Mouse (Mus musculus): ENCODE measurements around the gene Stk40. TPM values are rescaled to one million over a fixed set of nuclear protein-coding genes. Genes with fewer than 3 reads are reported as not detected.
"Not testable (repeated sequence)": the region's sequence is repeated elsewhere in the genome, so short reads cannot be mapped to it uniquely, and the experiment has no call there.

Stk40 gene
- 10 to 100 TPM; 20.8 to 21.3 TPM for total RNA-seq (2021)
- long read RNA-seq, experiment 1, partial matches to known transcripts, result 0 of 4 reads
- long read RNA-seq, experiment 1, other reads (novel, unspliced or antisense), result 1 of 4 reads
- long read RNA-seq, experiment 2, partial matches to known transcripts, result 5 of 9 reads
- long read RNA-seq, experiment 2, other reads (novel, unspliced or antisense), result 1 of 9 reads

DNA sequence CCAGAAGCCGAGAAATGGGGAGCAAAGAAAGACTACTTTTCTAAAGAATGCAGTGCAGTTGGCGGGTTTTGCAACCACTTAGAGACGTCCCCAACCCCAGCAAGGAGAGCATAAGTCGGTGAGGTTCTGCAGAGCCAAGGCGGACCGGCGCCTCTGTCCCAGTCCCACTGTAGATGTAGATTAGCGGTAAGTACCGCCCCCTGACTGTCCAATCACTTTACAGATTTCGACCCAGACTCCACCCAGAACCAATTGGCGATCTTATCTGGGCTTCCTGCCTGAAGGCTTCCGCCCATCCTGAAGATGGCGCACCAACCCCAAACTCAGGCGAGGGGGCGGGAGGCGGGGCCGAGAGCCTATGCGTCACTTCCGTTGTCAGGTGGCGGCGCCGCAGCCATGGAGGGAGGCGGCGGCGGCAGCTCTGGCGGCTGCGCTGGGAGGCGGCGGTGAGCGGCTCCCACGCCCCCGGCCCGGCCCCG lies at the start of gene Stk40:
Stk40 (plus strand) TSS at position 368 of the 479 bp plus-strand sequence.
- DNase-seq (ENCODE audit: low spot score in 2 of 2), result peak; percentile 92 to 98

DNA sequence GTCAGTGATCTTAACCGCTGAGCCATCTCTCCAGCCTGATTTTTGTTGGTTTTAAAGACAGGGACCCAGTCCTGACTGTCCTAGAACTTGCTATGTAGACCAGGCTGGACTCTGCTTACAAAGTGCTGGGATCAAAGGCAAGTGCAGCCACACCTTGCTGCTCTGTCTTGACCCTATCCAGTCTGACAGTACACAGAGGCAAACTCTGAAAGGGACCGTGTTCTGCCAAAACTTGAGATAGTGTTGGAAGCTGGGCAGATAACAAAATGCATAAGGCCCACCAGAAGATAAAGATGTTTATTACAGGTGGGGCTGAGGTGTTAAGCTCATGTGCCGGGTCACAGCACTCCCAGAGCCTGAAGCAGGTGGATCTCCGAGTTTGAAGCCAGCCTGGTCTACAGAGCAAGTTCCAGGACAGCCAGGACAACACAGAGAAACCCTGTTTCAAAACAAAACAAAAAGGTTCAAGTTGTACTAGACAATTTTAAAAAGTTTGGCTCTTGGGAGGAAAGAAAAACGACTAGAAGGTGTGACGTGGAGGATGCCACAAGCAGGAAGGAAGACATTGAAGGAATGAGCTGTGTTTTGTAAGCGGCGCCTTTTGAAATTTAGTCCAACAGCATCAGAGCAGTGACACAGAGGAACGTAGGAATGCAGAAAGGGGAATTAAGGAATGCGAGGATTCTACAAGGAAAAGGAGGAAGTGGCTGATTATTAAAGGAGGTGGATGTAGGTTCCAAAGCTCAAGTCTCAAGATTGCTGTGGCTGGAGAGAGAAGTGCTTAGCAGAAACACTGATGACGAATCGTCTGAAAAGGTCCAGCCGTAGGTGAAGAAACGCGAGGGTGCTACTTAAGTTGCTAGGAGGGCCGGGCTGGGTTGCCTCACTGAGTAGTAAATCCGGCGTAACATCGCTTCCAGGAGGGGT lies 46.3 kb upstream of the Stk40 start:
- no peak for DNase-seq (ENCODE audit: low spot score in 2 of 2)

DNA sequence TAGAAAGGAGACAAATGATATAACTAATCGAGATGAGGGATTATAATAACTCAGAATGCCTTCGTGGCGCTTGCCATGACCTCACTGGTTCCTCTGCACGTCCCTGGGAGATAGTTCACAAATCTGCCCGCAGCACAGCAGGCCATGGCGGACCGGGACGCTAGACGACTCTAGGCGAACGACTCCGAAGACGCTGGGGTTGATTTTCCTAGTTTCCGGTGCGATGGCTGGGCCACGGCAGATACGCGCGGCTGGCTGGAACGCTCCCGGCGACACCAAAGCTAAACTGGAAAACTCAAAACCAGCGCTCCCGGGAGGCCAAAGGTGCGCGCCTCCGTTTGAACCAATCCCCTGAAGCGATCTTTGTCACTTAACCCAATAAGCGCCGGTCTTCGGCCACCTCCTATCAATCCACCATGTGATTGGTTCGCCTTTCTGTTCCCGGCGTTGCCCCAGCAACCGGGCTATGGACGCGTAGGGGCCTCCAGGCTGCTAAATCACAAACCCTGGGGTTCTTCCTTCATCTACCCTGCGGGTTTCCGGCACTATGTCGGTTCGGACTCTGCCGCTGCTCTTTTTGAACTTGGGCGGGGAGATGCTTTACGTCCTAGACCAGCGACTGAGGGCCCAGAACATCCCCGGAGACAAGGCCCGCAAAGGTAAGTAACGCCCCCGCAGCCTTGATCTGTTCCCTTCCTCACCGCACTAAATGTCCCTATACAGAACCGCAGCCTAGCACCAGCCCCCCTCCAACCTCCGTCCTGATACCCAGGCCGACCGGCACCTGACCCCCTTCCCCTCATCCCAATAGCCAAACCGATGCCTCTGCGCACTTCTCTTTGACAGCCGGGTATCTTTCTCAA lies 45.4 kb upstream of the Stk40 start, which contains the start of gene Oscp1:
Oscp1 (plus strand) TSS at position 432 of the 863 bp plus-strand sequence.
- peak; percentile 92 to 95 for DNase-seq (ENCODE audit: low spot score in 2 of 2)

DNA sequence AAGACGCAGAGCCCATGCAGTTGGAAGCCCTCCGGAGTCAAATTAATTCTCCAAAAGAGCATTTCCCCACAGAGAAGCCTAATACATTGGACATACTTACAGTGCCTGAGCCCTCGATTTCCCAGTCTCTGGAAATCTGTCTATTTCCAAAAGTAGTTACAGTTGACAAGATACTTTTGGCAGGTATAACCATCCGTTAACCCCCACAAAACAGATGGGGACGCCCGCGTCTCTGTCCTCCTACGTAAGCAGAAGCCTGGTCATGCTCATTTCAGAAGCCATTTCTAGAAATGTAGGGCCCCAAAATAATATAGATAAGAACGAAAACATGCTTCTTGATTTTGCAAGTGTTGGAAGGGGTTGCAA lies 44.8 kb upstream of the Stk40 start:
- peak in 1 of 2 experiments; percentile 77 for DNase-seq (ENCODE audit: low spot score in 2 of 2)

DNA sequence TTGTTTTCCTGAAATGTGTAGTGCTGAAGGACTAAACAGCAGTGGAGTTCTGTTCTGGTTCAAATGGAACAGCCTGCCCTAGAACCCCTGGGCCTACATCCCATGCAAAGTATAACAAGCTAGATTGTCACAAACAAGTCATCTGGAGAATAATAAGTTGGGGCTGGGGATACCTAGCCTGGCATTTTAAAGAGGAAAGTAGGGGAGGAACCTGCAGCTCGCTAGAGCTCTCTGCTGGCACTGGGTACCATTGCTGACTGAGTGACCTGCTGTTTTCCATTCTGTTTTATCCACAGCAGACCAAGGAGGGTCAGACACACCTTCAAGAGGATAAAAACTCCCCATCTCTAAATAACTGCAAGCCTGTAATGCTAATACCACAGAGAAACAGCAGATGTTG lies 40.9 kb upstream of the Stk40 start:
- peak in 1 of 2 experiments; percentile 51 for DNase-seq (ENCODE audit: low spot score in 2 of 2)

DNA sequence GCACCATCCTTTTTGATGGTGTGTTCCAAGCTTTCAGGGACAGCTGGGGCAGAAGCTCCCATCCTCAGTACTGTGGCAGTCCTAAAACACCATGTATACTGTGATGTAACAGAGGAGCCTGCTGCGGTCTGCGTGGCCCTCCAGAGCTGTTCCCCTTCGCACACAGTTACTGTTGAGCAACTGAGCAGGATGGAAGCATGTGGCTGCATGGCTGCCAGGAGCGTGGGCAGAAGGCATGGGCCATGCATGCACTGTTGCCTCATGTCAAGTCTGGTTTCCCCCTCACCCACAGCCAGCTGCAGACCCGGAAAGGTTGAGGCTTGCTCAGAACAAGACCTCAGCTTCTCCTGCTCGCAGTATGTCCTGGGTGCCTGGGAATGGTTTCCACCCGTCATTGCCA lies 38.5 kb upstream of the Stk40 start:
- peak in 1 of 2 experiments; percentile 49 for DNase-seq (ENCODE audit: low spot score in 2 of 2)

DNA sequence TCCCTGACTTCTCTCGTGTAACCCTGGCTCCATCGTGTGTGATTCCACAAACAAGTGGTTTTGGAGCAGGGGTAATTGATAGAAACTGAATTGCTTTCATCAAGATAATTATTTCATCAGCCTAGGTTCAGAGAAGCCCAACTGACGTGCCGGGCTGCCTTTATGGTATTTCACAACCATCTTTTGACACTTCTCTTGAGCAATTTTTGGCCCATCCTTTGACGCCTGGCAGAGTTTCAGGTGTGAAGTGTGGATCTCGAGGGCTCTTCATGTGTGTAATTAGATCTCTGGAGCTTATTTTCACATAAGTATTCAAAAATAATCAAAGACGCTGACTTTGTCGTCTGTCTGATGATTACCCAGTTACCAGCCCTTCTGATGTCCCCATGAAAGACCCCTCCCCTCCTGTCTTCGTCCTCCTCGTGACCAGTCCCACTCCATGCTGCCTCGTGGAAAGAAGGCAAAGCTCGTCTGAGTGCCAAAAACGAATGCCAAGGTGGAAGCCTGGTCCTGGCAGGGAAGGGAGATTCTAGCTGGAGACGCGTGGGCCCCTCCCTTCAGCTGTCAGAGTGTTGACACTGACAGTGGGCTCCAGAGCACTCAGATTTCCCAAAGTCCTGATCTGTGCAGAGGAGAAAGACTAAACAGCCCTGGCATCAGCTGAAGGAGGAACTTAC lies 36.2 kb upstream of the Stk40 start:
- DNase-seq (ENCODE audit: low spot score in 2 of 2), result no peak

DNA sequence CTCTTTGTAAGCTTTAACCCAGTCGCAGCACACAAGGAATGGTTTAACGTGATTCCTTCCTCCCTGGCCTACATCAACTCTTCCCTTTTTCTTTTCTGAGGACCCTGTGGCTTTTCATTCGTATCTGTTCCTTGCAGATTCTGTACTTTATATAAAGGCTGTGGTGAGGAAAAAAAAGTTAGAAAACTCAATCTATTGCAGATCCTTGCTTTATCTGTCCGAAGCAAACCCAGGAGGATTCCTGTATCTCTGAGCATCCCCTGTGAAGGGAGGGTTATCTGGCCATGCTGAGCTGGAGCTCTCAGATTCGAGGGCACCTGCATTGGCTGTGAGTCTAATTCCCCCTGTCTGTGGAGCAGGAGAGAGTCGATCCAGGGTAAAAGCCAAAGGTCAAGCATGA lies 34.9 kb upstream of the Stk40 start:
- DNase-seq (ENCODE audit: low spot score in 2 of 2), result no peak

DNA sequence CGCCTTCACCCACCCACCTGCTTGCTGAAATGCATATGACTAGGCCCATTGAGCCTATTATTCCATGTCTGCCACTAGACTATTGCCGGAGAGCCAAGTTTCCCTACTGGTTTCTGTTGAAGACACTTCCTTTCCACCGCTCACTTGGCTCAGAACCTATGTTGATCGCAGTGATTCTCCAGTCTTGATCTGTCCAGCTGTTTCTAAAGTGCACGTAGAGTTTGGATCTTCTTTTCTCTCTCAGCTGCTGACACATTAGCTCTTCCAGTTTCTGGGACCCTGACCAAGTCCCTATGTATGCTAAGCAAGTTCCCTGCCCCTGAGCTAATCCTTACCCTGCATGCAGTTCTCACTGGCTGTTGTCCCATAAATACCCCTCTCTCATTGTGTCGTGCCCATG lies 25.9 kb upstream of the Stk40 start:
- DNase-seq (ENCODE audit: low spot score in 2 of 2), result no peak

DNA sequence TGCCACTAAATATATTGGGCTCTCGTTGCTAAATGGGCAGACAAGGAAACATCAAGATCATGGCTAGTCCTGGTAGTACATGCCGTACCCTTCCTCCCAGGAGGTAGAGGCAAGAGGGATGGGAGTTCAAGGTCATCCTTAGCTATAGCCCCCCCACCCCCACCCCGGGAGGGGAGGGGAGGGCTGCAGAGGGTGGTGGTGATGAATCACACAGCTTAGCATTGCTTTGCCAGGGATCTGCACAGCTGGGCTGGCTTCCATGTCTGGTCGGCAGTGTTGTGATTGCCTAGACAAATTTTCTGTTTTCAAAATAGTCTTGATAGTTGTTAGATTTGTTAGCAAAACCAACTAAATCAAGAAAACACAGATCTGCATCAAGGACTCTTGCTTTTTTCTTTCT lies 24.5 kb upstream of the Stk40 start:
- no peak for DNase-seq (ENCODE audit: low spot score in 2 of 2)

DNA sequence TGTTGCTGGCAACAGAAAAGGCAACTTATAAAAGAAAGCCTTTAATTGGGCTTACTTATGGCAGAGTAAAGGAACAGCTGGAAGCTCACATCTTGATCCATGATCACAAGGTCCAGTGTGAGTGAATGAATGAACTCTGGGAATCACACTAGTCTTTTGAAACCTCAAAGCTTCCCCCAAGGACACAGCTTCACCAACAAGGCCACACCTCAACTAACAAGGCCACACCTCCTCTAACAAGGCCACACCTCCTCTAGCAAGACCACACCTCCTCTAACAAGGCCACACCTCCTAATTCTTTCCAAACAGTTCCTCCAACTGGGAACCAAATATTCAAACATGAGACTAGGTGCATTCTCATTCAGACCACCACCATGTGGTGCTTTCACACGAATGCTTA lies 22.2 kb upstream of the Stk40 start:
- no peak for DNase-seq (ENCODE audit: low spot score in 2 of 2)

DNA sequence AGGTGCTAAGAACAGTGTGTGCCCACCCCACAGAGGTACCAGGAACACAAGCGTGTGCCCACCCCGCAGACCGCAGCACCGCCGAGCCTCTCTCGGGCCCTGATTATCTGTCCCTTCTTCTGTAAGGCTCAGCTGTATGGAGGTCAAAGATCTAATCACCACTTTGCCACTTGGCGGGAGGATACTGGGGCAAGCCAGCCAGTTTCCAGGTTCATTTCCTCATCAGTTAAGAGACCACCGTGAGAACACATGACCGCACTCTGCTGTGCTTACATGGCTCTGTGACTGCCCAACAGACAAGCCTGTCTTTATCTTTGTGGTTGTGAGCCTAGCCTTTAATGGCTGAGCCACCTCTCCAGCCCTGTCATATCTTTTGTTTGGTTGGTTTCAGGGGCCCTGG lies 20.7 kb upstream of the Stk40 start:
- DNase-seq (ENCODE audit: low spot score in 2 of 2), result no peak

DNA sequence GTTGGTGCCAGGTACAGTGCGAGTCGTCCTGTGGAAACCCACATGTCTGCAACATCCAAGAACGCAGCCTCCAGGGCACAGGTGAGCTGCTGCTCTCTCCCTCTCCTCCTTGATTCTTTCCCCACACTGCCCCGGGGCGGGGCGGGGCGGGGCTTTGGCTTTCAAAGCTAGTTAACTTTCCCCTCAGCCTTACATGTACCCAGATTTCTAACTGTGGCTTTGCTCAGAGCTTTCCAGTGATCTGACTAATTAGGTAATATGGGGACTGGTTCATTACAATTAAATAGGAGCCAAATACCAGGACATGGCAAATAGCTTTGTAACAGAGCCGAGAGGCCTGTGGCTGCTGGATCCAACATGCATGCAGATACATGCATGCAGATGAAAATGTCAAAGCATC lies 19.4 kb upstream of the Stk40 start:
- DNase-seq (ENCODE audit: low spot score in 2 of 2), result no peak

DNA sequence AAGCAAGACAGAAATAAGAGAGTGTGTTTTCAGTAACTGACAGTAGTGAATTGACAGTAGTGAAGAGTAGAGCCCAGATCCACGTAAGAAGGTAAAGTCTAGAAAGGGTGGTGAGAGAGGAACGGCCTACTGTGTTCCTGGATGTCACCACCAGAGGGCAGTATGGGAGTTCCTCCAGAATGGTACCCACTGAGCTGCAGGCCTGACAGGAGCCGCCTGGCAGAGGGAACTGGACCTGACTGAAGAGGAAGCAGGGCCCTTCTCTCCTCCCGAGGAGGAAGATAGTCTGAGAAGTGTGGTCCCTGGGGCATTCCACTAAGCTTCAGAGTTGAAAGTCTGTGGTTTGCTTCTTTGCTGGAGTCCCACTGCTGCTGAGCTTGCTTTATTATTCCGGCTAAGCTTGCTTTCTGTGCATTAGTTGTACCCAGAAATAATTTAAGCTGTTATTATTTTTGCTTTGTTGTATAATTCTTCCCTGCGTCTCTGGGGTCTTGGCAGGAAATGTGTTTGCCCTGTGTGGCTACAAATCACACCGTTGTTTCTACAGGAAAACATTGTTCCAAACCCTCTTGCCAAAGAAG lies 17.7 kb upstream of the Stk40 start:
- DNase-seq (ENCODE audit: low spot score in 2 of 2), result peak; percentile 57 to 85

DNA sequence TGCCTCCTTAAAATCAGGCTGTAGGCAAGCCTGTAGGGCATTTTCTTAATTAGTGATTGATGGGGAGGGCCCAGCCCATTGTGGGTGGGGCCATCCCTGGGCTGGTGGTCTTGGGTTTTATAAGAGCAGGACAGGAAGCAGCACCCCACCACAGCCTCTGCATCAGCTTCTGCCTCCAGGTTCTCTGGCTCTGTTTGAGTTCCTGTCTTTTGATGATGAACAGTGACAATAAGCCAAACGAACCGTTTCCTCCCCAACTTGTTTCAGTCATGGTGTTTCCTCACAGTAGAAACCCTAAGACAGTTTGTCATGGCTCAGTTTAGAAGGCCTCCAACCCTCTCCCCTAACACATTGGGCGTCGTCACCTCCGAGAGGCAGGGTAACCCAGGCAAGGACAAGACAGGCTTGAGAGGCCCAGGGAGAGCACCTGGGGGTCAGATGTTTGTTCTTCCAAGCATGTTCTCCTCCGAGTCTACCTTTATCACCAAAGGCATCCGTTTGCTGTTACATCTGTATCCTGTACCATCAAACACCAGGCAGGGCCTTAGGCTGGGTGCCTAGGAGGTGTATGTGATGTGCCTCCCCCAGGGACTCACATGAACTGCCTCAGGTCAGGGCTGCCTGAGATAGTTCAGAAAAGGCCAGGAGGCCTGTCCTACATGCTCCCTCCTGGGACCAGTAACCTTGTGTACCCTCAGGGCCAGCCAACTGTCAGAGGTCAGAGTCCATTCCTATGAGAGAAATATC lies 13.5 kb upstream of the Stk40 start:
- DNase-seq (ENCODE audit: low spot score in 2 of 2), result no peak

DNA sequence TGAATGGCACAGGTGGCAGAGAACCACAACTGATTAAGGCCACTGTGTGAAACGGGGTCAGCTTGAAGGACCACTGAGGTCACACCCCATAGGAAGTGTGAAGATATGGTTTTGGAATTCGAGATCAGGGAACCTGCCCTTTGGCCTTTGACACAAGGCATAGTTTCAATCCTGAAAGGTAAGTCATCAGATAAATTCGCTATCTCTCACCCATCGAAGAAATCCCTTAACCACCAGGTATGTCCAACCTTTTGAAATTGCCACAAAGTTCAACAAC lies 13.0 kb upstream of the Stk40 start:
- no peak for DNase-seq (ENCODE audit: low spot score in 2 of 2)

DNA sequence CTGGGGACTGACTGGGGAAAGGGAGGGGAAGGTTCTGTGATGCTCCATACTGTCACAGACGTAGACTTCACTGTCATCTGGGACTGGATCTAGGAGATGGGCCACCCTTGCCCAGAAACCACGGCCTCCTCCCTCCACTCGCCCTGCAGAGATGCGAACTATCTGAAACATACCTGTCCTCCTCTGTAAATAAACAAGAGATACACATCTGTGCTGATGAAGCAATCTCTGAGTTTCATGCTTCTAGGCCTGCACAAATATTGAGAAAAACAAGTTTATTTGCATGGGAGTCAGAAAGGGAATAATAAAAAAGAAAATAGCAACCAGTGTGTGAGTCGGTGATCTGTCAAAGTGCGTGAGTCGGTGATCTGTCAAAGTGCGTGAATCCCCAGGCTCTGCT lies 11.9 kb upstream of the Stk40 start:
- DNase-seq (ENCODE audit: low spot score in 2 of 2), result no peak

DNA sequence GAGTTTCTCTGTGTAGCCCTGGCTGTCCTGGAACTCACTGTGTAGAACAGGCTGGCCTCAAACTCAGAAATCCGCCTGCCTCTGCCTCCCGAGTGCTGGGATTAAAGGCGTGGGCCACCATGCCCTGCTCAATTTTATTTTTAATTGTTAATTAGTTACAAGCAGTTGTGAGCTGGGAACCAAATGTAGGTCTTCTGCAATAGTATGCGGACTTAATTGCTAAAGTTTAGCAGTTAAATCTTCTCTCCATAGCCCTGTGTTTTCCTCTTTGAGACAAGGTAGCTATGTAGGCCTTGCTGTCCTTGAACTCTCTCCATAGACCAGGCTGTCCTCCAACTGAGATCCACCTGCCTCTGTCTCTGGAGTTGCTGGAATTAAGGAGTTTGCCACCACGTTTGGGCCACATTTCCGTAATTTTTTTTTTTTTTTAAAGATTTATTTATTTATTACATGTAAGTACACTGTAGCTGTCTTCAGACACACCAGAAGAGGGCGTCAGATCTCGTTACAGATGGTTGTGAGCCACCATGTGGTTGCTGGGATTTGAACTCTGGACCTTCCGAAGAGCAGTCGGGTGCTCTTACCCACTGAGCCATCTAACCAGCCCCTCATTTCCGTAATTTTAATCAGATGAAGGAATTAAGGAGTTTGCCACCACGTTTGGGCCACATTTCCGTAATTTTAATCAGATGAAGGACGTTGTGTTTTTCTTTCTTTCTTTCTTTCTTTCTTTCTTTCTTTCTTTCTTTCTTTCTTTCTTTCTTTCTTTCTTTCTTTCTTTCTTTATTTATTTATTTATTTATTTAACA lies 7.9 kb upstream of the Stk40 start:
- not testable (repeated sequence) for DNase-seq (ENCODE audit: low spot score in 2 of 2)

DNA sequence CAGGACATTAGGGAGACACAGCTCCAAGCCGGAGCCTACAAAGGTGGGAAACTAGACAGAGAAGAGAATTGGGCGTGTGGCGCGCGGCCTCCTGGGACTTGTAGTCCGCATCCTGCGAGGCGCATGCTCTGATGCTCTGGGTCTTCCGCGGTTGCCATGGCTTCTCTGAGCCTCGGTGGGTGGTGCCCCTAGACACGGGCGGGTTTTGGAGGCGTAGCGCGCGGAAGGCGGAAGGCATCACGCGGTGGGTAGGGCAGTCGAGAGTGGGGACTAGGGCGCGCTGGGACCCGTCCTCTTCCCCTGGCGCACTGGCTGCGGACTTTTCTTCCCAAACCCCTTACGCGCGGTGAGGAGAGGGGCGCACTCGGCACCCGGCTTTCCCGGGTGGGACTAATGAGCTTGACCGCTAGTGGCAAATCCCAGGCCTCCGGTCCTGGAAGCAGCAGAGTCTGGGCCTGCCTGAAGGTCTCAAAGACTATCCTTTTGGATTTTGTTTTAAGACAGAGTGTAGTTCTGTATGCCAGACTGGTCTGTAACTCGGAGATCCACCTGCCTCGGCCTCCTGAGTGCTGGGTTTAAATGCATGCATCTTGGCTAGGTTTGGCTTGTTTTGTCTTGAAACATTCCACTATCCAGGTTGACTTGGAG lies 7.2 kb upstream of the Stk40 start, which contains the start of gene Lsm10:
Lsm10 (plus strand) TSS at position 160 of the 648 bp plus-strand sequence.
- DNase-seq (ENCODE audit: low spot score in 2 of 2), result peak; percentile 91 to 97
